Comparison of ENCODE assay signal across 7 mouse cellular contexts in genomic region chr10:79853392-79853791, GRCm38 (mm10). TPM values are rescaled to one million over a fixed set of nuclear protein-coding genes. Genes with fewer than 3 reads are reported as not detected.
DNase-seq lines count a peak whose midpoint lies in the region; ATAC-seq lines count a peak whose summit lies in the region.

No protein-coding gene starts in this region.

- H3K36me3 ChIP-seq in embryonic facial prominence, embryonic 10.5 days (replicated peaks) = peaks cover 44% of the 10 kb centered on the region
- H3K36me3 ChIP-seq in limb, embryonic 12.5 days = peaks cover 25% of the 10 kb centered on the region
- no peaks in the 10 kb centered on the region for H3K36me3 ChIP-seq in midbrain, embryonic 16.5 days (ENCODE audit: control insufficient read depth, insufficient read depth, low read length)
- H3K36me3 ChIP-seq in stomach, embryonic 14.5 days (ENCODE audit: control insufficient read depth, insufficient read depth, low read length) = peaks cover 21% of the 10 kb centered on the region; the same call in 1 of the 2 replicates

- peak overlapping the region; percentile 100 for H3K4me2 ChIP-seq in limb, embryonic 12.5 days
- peak overlapping the region; percentile 91 for H3K4me2 ChIP-seq in midbrain, embryonic 16.5 days (ENCODE audit: low read length)
- H3K4me2 ChIP-seq in stomach, embryonic 14.5 days (replicated peaks; ENCODE audit: low read depth, low read length) = peak overlapping the region; percentile 79

- H3K4me3 ChIP-seq in embryonic facial prominence, embryonic 10.5 days = peak overlapping the region; percentile 99
- H3K4me3 ChIP-seq in limb, embryonic 12.5 days (replicated peaks) = peak overlapping the region; percentile 99
- peak overlapping the region; percentile 83 for H3K4me3 ChIP-seq in midbrain, embryonic 16.5 days (ENCODE audit: low read depth, low read length)
- H3K4me3 ChIP-seq in stomach, embryonic 14.5 days (ENCODE audit: low read depth, low read length) = peak overlapping the region; percentile 46

- peak; percentile 98 for DNase-seq in adrenal gland, postnatal 25 days
- peak; percentile 84 for DNase-seq in embryonic facial prominence, embryonic 10.5 days (ENCODE audit: low spot score)
- peak; percentile 62 for DNase-seq in gonadal fat pad, adult 2 months (ENCODE audit: low read depth)
- DNase-seq in kidney, adult 18-20 months = peak; percentile 97

- peak overlapping the region; percentile 73 for H3K9ac ChIP-seq in limb, embryonic 12.5 days (replicated peaks)
- peak overlapping the region; percentile 86 for H3K9ac ChIP-seq in midbrain, embryonic 16.5 days (ENCODE audit: low read depth, low read length)
- H3K9ac ChIP-seq in stomach, embryonic 14.5 days (replicated peaks; ENCODE audit: low read depth, low read length) = peak overlapping the region; percentile 75

- ATAC-seq in limb, embryonic 12.5 days (ENCODE audit: insufficient number of reproducible peaks, insufficient read depth, low FRiP score, low TSS enrichment, low read depth) = peak; percentile 15; the same call in 1 of the 2 replicates
- ATAC-seq in midbrain, embryonic 16.5 days = peak; percentile 16; the same call in 1 of the 2 replicates
- ATAC-seq in stomach, embryonic 14.5 days (ENCODE audit: insufficient number of reproducible peaks, insufficient read depth, low FRiP score, low read depth) = peak; percentile 51

- WGBS in embryonic facial prominence, embryonic 10.5 days = 1% methylated on average over 15 of the region's 15 CpGs
- WGBS in limb, embryonic 12.5 days = 1% methylated on average over 15 of the region's 15 CpGs
- 2% methylated on average over 15 of the region's 15 CpGs for WGBS in midbrain, embryonic 16.5 days
- under 1% methylated on average over 15 of the region's 15 CpGs for WGBS in stomach, embryonic 14.5 days

- H3K27me3 ChIP-seq in embryonic facial prominence, embryonic 10.5 days (replicated peaks; ENCODE audit: low read depth, poor library complexity, severe bottlenecking) = no peaks in the 10 kb centered on the region
- no peaks in the 10 kb centered on the region for H3K27me3 ChIP-seq in limb, embryonic 12.5 days
- H3K27me3 ChIP-seq in midbrain, embryonic 16.5 days (ENCODE audit: control insufficient read depth, insufficient read depth, low read depth, low read length) = no peaks in the 10 kb centered on the region
- no peaks in the 10 kb centered on the region for H3K27me3 ChIP-seq in stomach, embryonic 14.5 days (ENCODE audit: control insufficient read depth, insufficient read depth, low read length)

- no peaks in the 10 kb centered on the region for H3K9me3 ChIP-seq in embryonic facial prominence, embryonic 10.5 days
- H3K9me3 ChIP-seq in limb, embryonic 12.5 days = no peaks in the 10 kb centered on the region
- H3K9me3 ChIP-seq in midbrain, embryonic 16.5 days (replicated peaks; ENCODE audit: control insufficient read depth, low read length, poor library complexity, severe bottlenecking) = no peaks in the 10 kb centered on the region
- no peaks in the 10 kb centered on the region for H3K9me3 ChIP-seq in stomach, embryonic 14.5 days (ENCODE audit: control insufficient read depth, low read depth, low read length)

- H3K4me1 ChIP-seq in embryonic facial prominence, embryonic 10.5 days = peaks cover 65% of the 10 kb centered on the region
- peaks cover 50% of the 10 kb centered on the region for H3K4me1 ChIP-seq in limb, embryonic 12.5 days (replicated peaks)
- H3K4me1 ChIP-seq in midbrain, embryonic 16.5 days (ENCODE audit: control insufficient read depth, insufficient read depth, low read length) = peaks cover 52% of the 10 kb centered on the region
- peaks cover 46% of the 10 kb centered on the region for H3K4me1 ChIP-seq in stomach, embryonic 14.5 days (ENCODE audit: control insufficient read depth, insufficient read depth, low read length)

- peak overlapping the region; percentile 100 for H3K27ac ChIP-seq in embryonic facial prominence, embryonic 10.5 days (replicated peaks)
- H3K27ac ChIP-seq in limb, embryonic 12.5 days = peak overlapping the region; percentile 100
- peak overlapping the region; percentile 96 for H3K27ac ChIP-seq in midbrain, embryonic 16.5 days (ENCODE audit: low read length)
- peak overlapping the region; percentile 100 for H3K27ac ChIP-seq in stomach, embryonic 14.5 days (ENCODE audit: low read length)

RNA-seq across cellular contexts. Expression of gene Ptbp1, which starts 0.8 kb away (rescaled TPM):
- 224 and 249 TPM in 2 replicates for total RNA-seq in adrenal gland, postnatal 25 days (2021)
- 406 and 416 TPM in 2 replicates for polyA plus RNA-seq in embryonic facial prominence, embryonic 10.5 days (2016; fragmentation: Nextera tagmentation; extraction: Ambion mirVana)
- polyA plus RNA-seq in gonadal fat pad, adult 2 months (2012; rRNA removed) = 207 and 326 TPM in 2 replicates
- 373 and 403 TPM in 2 replicates for polyA plus RNA-seq in limb, embryonic 12.5 days (2016; fragmentation: Nextera tagmentation; extraction: Ambion mirVana)
- 58.8 and 65.1 TPM in 2 replicates for polyA plus RNA-seq in midbrain, embryonic 16.5 days (2015; fragmentation: Nextera tagmentation; extraction: Ambion mirVana)
- 237 and 275 TPM in 2 replicates for polyA plus RNA-seq in stomach, embryonic 14.5 days (2014; fragmentation: Nextera tagmentation; extraction: Ambion mirVana)

RNA-seq across cellular contexts. Expression of gene Prtn3, which starts 20.9 kb away (rescaled TPM):
- not detected in 2 replicates for total RNA-seq in adrenal gland, postnatal 25 days (2021)
- 9.3 and 12.3 TPM in 2 replicates for polyA plus RNA-seq in embryonic facial prominence, embryonic 10.5 days (2016; fragmentation: Nextera tagmentation; extraction: Ambion mirVana)
- polyA plus RNA-seq in gonadal fat pad, adult 2 months (2012; rRNA removed) = 6.6 and 7.0 TPM in 2 replicates
- polyA plus RNA-seq in limb, embryonic 12.5 days (2016; fragmentation: Nextera tagmentation; extraction: Ambion mirVana) = 15.1 and 15.3 TPM in 2 replicates
- 12.5 and 12.7 TPM in 2 replicates for polyA plus RNA-seq in midbrain, embryonic 16.5 days (2015; fragmentation: Nextera tagmentation; extraction: Ambion mirVana)
- 2.9 and 5.6 TPM in 2 replicates for polyA plus RNA-seq in stomach, embryonic 14.5 days (2014; fragmentation: Nextera tagmentation; extraction: Ambion mirVana)

RNA-seq across cellular contexts. Expression of gene Plppr3, which starts 21.0 kb away (rescaled TPM):
- 0.49 and 1.2 TPM in 2 replicates for total RNA-seq in adrenal gland, postnatal 25 days (2021)
- polyA plus RNA-seq in embryonic facial prominence, embryonic 10.5 days (2016; fragmentation: Nextera tagmentation; extraction: Ambion mirVana) = 123 and 139 TPM in 2 replicates
- polyA plus RNA-seq in gonadal fat pad, adult 2 months (2012; rRNA removed) = 10.3 and 11.5 TPM in 2 replicates
- 157 and 162 TPM in 2 replicates for polyA plus RNA-seq in limb, embryonic 12.5 days (2016; fragmentation: Nextera tagmentation; extraction: Ambion mirVana)
- 471 and 472 TPM in 2 replicates for polyA plus RNA-seq in midbrain, embryonic 16.5 days (2015; fragmentation: Nextera tagmentation; extraction: Ambion mirVana)
- polyA plus RNA-seq in stomach, embryonic 14.5 days (2014; fragmentation: Nextera tagmentation; extraction: Ambion mirVana) = 41.3 and 51.7 TPM in 2 replicates

RNA-seq across cellular contexts. Expression of gene Misp, which starts 32.6 kb away (rescaled TPM):
- total RNA-seq in adrenal gland, postnatal 25 days (2021) = 0.64 and 1.00 TPM in 2 replicates
- 1.7 and 2.2 TPM in 2 replicates for polyA plus RNA-seq in embryonic facial prominence, embryonic 10.5 days (2016; fragmentation: Nextera tagmentation; extraction: Ambion mirVana)
- 0.59 and 0.86 TPM in 2 replicates for polyA plus RNA-seq in gonadal fat pad, adult 2 months (2012; rRNA removed)
- 0.28 and 0.67 TPM in 2 replicates for polyA plus RNA-seq in limb, embryonic 12.5 days (2016; fragmentation: Nextera tagmentation; extraction: Ambion mirVana)
- 0.34 and 0.73 TPM in 2 replicates for polyA plus RNA-seq in midbrain, embryonic 16.5 days (2015; fragmentation: Nextera tagmentation; extraction: Ambion mirVana)
- polyA plus RNA-seq in stomach, embryonic 14.5 days (2014; fragmentation: Nextera tagmentation; extraction: Ambion mirVana) = 27.6 and 33.1 TPM in 2 replicates

RNA-seq across cellular contexts. Expression of gene Elane, which starts 32.7 kb away (rescaled TPM):
- not detected in 2 replicates for total RNA-seq in adrenal gland, postnatal 25 days (2021)
- polyA plus RNA-seq in embryonic facial prominence, embryonic 10.5 days (2016; fragmentation: Nextera tagmentation; extraction: Ambion mirVana) = 0.20 TPM in 1 of 2 replicates, not detected in the other
- 0.56 and 0.74 TPM in 2 replicates for polyA plus RNA-seq in gonadal fat pad, adult 2 months (2012; rRNA removed)
- not detected in 2 replicates for polyA plus RNA-seq in limb, embryonic 12.5 days (2016; fragmentation: Nextera tagmentation; extraction: Ambion mirVana)
- not detected in 2 replicates for polyA plus RNA-seq in midbrain, embryonic 16.5 days (2015; fragmentation: Nextera tagmentation; extraction: Ambion mirVana)
- 0.88 and 3.3 TPM in 2 replicates for polyA plus RNA-seq in stomach, embryonic 14.5 days (2014; fragmentation: Nextera tagmentation; extraction: Ambion mirVana)

Comparison
In these comparisons a context has a peak if more than half of its experiments do, and no peak if none do; other contexts are left out.
1. Peak in every context shown above with its lines: DNase-seq, ATAC-seq, H3K4me3 ChIP-seq and H3K27ac ChIP-seq.
2. H3K4me3 ChIP-seq: peak in every context shown above with its lines; median percentile 99 in embryonic facial prominence, embryonic 10.5 days; 99 in limb, embryonic 12.5 days; 83 in midbrain, embryonic 16.5 days; 46 in stomach, embryonic 14.5 days.